ENCODE assay signal across 17 mouse cellular contexts in genomic region chr13:58945781-58946180, GRCm38 (mm10).
DNase-seq lines count a peak whose midpoint lies in the region; ATAC-seq and TF ChIP-seq lines count a peak whose summit lies in the region.
"Had no signal": no experiment of that assay in that cellular context is flagged by ENCODE, and none has a peak within 500 bp of the region (broad histone marks: within the 10 kb centered on the region; RNA-seq: fewer than 3 reads in every experiment).

No protein-coding gene starts in this region.

- no peaks in the 10 kb centered on the region for H3K79me2 ChIP-seq in heart, adult 2 months (replicated peaks; ENCODE audit: control insufficient read depth, insufficient read depth, low read length)

- no peak for TF ChIP-seq POLR2A in heart, adult 2 months (IDR thresholded peaks at IDR 0.05; ENCODE audit: insufficient read depth, low read depth, low read length)

- H3K4me2 ChIP-seq in hindbrain, embryonic 16.5 days (ENCODE audit: low read length), result no peak overlapping the region
- H3K4me2 ChIP-seq: limb, embryonic 15.5 days; neural tube, embryonic 12.5 days had no signal

- TF ChIP-seq CTCF in left cerebral cortex, adult 2 months (IDR thresholded peaks at IDR 0.05), result no peak
- no peak for TF ChIP-seq CTCF in heart, adult 2 months (IDR thresholded peaks at IDR 0.05)

- H3K4me3 ChIP-seq in left cerebral cortex, adult 2 months, result no peak overlapping the region
- no peak overlapping the region for H3K4me3 ChIP-seq in hindbrain, embryonic 16.5 days (ENCODE audit: low read length)
- no peak overlapping the region for H3K4me3 ChIP-seq in heart, adult 2 months
- H3K4me3 ChIP-seq: heart, embryonic 10.5 days; limb, embryonic 15.5 days; neural tube, embryonic 12.5 days had no signal

- DNase-seq in left cerebral cortex, adult 2 months (ENCODE audit: extremely low spot score in 1 of 2, low spot score in 2 of 2), result no peak
- no peak for DNase-seq in left cerebral cortex, adult 11 months (ENCODE audit: low spot score)
- peak; percentile 59 for DNase-seq in cerebellum, adult 11 months
- peak; percentile 79 for DNase-seq in cerebellum, adult 9-10 months
- DNase-seq in heart, adult 2 months, result no peak
- DNase-seq in adrenal gland, adult 18-20 months (ENCODE audit: low spot score in 2 of 2), result no peak
- DNase-seq: adrenal gland, adult 8-10 months; liver, postnatal 0 days; lung, postnatal 4 days; midbrain, embryonic 14.5 days; right cerebral cortex, postnatal 4 days had no signal

- peak; percentile 34; the same call in 1 of the 2 replicates for ATAC-seq in hindbrain, embryonic 16.5 days
- ATAC-seq: intestine, embryonic 16.5 days; liver, postnatal 0 days had no signal

- H3K4me1 ChIP-seq in hindbrain, embryonic 16.5 days (ENCODE audit: control insufficient read depth, insufficient read depth, low read depth, low read length), result peaks cover 16% of the 10 kb centered on the region
- H3K4me1 ChIP-seq in heart, adult 2 months (ENCODE audit: control insufficient read depth, insufficient read depth, low read length), result no peaks in the 10 kb centered on the region

- intact Hi-C loops in left cerebral cortex, adult 2 months (cut with DNase I), result no loop called here
- intact Hi-C loops in heart, adult 2 months (cut with DNase I), result no loop called here

- no peaks in the 10 kb centered on the region for H3K9me3 ChIP-seq in hindbrain, embryonic 16.5 days (ENCODE audit: control insufficient read depth, low read length)
- H3K9me3 ChIP-seq: heart, embryonic 10.5 days; limb, embryonic 15.5 days; neural tube, embryonic 12.5 days had no signal

- H3K27ac ChIP-seq in left cerebral cortex, adult 2 months, result peak overlapping the region; percentile 25; the same call in 1 of the 2 replicates
- peak overlapping the region; percentile 46; the same call in 1 of the 2 replicates for H3K27ac ChIP-seq in hindbrain, embryonic 16.5 days (ENCODE audit: low read depth, low read length)
- no peak overlapping the region for H3K27ac ChIP-seq in heart, adult 2 months
- H3K27ac ChIP-seq: heart, embryonic 10.5 days; kidney, postnatal 0 days; limb, embryonic 15.5 days; neural tube, embryonic 12.5 days had no signal

- WGBS in hindbrain, embryonic 16.5 days, result 72% methylated on average over 6 of the region's 6 CpGs
- WGBS in heart, adult 2 months, result 68% methylated on average over 6 of the region's 6 CpGs

- no peaks in the 10 kb centered on the region for H3K27me3 ChIP-seq in hindbrain, embryonic 16.5 days (replicated peaks; ENCODE audit: control insufficient read depth, insufficient read depth, low read length)
- H3K27me3 ChIP-seq in heart, adult 2 months (ENCODE audit: control insufficient read depth, insufficient read depth, low read length), result no peaks in the 10 kb centered on the region
- H3K27me3 ChIP-seq: neural tube, embryonic 12.5 days had no signal

- no peak overlapping the region for H3K9ac ChIP-seq in hindbrain, embryonic 16.5 days (ENCODE audit: low read depth, low read length)
- H3K9ac ChIP-seq in heart, adult 2 months (ENCODE audit: low read depth, low read length), result no peak overlapping the region
- H3K9ac ChIP-seq: limb, embryonic 15.5 days; liver, postnatal 0 days; neural tube, embryonic 12.5 days had no signal

- H3K36me3 ChIP-seq in hindbrain, embryonic 16.5 days (ENCODE audit: control insufficient read depth, insufficient read depth, low read length), result no peaks in the 10 kb centered on the region
- H3K36me3 ChIP-seq in heart, adult 2 months (ENCODE audit: control insufficient read depth, insufficient read depth, low read length), result no peaks in the 10 kb centered on the region
- H3K36me3 ChIP-seq: heart, embryonic 10.5 days; limb, embryonic 15.5 days; neural tube, embryonic 12.5 days had no signal

- TF ChIP-seq EP300 in heart, adult 2 months (IDR thresholded peaks at IDR 0.05; ENCODE audit: insufficient read depth, low read depth, low read length), result no peak

Comparison
In these comparisons a context has a peak if more than half of its experiments do, and no peak if none do; other contexts are left out.
1. DNase-seq: peak in cerebellum, adult 11 months (single experiment) and cerebellum, adult 9-10 months (single experiment); none in left cerebral cortex, adult 2 months (0 of 2), left cerebral cortex, adult 11 months (single experiment), heart, adult 2 months (0 of 2) and adrenal gland, adult 18-20 months (0 of 2).